Mouse (Mus musculus): ENCODE results near the gene Ncln.

Gene Ncln

DNA sequence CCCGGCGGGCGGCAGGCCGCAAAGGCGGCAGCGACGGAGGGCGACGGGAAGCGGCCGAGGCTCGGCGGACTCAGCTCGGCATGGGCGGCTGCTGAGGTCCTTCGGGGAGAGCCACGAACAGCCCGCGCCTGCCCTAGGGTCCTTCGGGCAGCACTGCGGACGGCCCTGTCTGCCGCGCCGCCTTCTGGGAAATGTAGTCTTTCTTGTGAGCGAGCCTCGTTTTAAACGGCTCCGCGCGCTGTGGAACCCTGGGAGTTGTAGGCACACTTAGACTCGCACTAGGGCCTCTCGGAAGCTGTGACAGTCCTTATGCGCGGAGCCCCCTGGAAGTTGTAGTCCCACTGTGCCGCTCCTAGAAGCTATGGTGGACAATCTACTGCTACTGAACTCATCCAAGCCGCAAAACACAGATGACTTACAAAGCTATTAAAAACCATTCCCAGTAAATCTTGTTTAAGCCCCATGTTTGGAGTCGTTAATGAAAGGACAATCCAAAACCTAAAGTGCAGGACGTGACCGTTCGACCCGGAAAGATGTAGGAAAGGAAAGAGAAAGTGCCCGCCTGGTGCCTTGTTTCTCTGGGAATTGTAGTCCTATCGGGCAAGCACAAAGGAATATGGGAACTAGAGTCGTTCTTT lies at the start of gene Ncln:
Gene Ncln, minus strand, starts transcription at position 129 of the 638 bp plus-strand sequence.
- CTCF ChIA-PET = interaction anchor here (0.7 to 1.5 kb wide), 4 partner anchors 10 to 1231 kb away, joined by 3 to 4 read pairs (median 3); partner anchors contain the start of gene BC025920

DNA sequence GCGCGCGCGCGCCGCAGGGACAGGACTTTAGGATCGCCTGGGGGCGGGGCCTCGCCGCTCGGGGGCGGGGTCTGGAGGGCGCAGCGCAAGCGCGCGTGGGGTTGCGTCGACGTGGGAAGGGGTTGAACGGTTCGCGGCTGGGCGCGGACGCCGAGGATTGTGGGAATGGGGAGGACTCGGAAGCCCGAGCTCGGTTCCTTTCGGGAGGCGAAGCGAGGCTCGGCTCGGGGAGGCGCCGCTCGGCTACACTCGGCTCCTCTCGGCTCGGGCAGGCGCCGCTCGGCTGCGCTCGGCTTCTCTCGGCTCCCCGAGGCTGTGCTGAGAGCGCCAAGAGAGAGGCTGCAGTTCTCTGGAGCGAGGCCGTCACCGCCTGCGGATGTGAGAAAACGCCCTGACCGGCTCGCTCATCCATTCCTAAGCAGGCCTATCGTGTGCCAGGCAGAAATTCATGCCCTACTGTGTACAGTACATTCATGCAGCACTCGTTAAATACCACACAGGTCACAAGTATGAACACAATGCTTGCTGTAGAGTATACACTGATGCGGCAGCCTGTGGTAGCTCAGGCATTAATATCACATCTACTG lies 49.1 kb upstream of the Ncln start, which contains the start of gene Gna11:
Gene Gna11, minus strand, starts transcription at position 30 of the 587 bp plus-strand sequence.
- CTCF ChIA-PET = no interaction called here

DNA sequence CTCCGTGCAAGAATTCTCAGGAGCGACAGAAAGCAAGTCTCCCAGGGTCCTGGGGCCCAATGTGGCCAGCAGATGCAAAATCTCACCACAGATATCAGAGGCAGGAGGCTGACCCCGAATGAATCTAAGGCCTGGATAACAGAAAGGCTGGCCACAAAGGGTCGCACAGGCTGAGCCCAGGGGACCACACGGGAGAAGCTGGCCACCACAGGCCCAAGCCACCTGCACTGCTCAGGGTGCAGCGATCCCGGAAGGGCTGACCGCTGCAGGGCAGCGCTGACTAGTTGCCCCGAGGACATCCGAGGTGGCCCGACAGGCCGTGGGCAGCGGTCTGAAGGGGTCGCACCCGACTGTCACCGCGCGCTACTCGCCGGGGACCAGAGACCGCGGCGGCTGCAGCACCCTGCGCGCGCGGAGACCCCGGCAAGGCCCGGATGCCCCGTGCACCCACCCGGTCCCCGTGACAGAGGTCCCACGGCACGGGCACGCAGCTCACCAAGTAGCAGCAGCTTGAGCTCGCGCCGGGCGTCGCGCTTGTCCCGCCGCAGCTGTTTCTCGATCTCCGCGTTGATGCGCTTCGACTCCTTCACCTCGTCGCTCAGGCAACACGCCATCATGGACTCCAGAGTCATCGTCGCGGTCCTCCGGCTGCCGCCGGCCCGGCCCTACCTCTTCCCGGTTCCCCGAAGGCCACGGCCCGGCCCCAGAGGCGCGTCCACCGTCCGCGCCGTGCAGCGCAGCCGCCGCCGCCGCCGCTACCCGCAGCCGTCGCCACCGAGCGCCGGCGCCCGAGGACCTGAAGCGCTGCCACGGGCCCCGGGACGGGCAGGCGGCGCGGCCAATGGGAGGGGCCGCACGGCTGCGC lies 48.3 kb upstream of the Ncln start:
- CTCF ChIA-PET = no interaction called here

DNA sequence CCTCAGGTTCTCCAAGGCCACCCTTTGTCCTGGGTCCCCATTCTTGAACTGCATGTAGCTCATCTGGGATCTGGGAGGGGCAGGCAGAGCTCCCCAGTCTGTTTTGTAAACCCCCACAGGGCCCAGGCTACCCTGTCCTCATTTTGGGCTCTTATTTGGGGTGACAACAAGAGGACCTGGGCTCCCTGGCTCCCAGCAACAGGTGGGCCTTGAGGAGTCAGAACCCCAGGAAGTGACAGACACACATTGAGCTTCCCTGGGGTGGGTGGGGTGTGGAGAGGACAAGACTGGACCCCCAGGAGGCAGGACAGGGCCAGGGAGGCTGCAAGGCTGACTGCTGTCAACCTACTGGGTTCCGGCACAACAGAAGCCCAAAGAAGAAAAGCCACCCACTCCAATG lies 47.4 kb upstream of the Ncln start:
- CTCF ChIA-PET = interaction anchor here (0.5 kb wide), 1 partner anchor 15 kb away, joined by 6 read pairs; no protein-coding TSS in a partner anchor

DNA sequence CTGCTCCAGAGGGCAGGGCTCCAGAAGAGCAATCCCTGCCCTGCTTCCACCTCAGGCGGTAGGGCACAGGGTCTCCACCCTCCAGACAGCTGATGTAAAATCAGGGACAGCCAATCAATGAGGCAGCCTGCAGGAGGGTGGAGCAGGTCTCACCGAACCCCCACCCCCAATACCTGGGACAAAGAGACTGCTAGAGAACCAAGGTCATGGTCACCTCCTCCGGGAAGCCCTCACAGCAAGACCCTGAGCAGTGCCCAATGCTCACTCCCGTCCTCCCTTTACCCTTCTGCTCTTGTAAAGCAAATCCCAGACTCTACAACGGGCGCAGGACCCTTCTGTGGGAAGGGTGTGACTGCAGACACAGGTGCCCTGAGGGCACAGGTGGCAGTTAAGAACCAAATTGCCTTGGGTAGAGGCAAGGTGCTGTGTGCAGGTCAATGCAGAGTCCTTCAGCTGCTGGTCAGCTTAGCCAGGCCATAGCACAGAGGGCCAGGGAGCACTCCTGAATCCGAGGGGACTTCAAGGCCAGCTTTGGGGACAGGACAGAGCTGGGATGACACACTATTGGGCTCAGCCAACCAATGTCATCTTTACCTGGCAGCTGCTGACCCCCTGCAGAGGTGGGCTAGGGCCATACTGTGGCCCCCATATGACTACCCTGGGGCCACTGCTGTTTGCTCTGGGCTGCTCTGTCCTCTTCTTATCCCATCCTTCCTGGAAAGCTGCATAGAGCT lies 46.7 kb upstream of the Ncln start:
- CTCF ChIA-PET = interaction anchor here (0.5 kb wide), 1 partner anchor 15 kb away, joined by 6 read pairs; no protein-coding TSS in a partner anchor

DNA sequence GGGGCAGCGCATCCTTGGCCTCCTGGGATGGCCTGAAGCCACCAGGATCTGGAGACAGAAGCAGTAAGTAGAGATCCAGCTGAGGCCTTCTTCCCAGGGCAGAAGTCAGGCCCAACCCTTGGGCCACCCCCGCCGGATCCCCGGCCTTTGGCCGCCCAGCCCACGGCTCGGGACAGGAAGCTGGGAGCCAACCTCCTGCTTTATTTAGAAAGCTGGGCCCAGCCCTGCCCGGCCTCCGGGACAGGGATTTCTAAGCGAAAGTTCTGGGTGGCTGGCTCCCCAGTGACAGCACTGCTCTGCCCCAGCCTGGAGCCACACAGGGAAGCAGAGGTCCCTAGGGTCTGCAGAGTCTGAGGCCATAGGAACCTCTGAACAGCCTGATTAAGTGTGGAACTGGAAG lies 45.6 kb upstream of the Ncln start:
- CTCF ChIA-PET = interaction anchor here (0.7 kb wide), 1 partner anchor 151 kb away, joined by 3 read pairs; no protein-coding TSS in a partner anchor

DNA sequence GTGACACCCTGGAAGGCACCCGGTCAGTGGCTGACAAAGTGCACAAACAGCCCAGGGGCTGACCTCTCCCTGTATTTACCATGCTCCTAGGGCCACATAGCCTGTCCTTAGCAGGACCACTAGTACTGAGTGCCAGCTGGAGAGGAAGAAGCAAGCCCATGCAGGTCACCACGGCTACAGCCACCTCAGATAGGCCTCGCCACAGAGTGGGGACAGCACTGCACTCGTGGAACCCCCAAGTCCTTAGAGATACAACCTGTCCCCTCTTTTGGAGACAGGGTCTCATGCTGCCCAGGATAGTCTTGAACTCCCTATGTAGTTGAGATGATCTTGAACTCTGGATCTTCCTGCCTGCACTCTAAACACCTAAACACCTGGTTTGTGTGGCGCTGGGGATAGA lies 45.2 kb upstream of the Ncln start:
- CTCF ChIA-PET = no interaction called here

DNA sequence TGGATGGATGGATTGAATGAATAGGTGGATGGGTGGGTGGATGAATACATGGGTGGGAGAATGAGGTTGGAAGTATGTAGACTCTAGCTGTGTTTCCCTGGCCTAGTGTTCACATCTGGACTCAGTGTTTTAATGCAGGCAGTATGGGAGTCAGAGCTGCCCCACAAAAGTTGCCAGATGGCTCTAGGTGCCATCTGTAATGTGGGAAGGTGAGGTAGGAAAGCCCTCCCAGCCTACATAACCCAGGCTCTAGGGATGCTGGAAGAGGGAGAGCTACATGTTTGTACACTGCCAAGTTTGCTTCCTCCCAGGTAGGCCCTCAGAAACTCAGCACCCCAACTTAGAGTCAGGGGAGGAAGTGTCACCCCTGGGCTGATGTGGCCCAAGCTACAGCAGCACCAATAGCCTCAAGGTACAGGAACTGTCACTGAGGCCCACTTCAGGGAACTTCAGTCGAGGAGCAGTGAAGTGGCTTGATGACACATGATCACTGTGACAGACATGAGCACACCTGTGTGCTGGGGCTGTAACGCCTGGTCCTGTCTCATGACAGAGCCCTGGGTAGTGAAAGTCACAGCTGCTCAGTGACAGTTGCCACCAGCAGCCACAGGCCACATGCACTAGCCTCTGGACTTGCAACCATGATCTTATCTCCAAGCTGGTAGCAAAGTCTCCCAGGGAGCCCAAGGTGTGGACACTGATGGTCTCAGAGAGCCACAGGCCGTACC lies 42.3 kb upstream of the Ncln start:
- CTCF ChIA-PET = no interaction called here

DNA sequence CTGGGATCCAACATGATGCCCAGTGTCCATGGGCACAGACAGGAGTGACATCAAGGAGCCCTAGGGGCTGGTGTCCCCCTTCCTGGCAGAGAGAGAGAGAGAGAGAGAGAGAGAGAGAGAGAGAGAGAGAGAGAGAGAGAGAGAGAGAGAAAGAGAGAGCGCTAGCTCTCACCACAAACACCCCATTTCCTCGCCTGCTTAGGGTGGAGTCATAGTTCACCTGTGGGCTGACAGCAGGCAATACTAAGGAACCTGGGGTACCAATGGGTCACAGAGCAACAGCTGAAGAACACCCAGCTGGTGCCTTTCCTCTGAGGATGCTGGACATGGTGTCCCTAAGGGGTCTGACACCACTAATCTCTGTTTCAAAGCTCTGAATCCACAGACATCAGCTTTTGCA lies 41.2 kb upstream of the Ncln start:
- CTCF ChIA-PET = no interaction called here

DNA sequence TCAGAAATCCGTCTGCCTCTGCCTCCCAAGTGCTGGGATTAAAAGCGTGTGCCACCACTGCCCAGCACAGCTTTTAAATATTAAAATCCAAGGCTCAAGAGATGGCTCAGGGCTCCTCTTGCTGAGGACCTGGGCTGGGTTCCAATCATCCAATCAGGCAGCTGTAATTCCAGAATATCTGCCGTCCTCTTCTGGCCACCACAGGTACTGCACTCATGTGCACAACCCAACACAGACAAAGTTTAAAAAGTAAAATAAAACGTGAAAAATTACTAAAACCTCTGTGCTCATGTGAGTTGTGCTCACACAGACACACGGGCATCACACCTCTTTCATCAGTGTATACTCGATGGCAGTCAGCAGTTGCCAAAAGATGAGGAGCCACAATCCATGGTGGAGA lies 40.5 kb upstream of the Ncln start:
- CTCF ChIA-PET = no interaction called here

DNA sequence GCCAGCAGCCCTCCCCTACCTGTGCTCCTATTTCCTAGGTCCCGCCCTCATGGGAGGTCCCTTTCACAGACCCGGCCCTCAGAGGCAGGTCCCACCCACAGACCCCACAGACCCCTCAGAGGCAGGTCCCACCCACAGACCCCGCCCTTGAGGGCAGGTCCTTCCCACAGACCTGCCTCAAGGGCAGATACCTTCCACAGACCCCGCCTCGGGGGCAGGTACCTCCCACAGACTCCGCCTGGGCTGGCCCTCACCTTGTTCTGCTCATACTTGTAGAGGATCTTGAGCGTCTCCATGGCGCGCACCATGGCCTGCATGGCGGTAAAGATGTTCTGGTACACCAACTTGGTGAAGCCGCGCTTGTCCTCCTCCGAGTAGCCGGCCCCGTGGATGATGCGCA lies 38.6 kb upstream of the Ncln start:
- CTCF ChIA-PET = no interaction called here

DNA sequence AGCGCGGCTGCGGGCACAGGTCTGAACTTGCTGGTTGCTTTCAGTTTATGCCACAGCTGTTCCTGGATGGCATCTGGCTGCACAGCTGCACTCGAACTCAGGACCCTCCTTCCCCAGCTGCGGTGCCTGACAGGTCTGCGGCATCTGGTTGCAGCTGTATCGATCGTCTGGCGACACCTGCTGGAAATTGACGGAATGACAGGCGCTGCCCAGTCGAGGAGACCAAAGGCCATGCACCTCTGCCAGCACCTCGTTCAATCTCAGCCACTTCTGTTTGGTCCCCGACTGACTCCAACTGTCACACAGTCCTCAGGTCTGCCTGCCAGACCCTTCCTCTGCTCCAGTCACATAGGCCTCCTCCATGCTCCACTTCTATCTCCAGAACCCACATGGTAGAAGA lies 30.6 kb upstream of the Ncln start:
- CTCF ChIA-PET = interaction anchor here (1.9 kb wide), 1 partner anchor 25 kb away, joined by 5 read pairs; no protein-coding TSS in a partner anchor

DNA sequence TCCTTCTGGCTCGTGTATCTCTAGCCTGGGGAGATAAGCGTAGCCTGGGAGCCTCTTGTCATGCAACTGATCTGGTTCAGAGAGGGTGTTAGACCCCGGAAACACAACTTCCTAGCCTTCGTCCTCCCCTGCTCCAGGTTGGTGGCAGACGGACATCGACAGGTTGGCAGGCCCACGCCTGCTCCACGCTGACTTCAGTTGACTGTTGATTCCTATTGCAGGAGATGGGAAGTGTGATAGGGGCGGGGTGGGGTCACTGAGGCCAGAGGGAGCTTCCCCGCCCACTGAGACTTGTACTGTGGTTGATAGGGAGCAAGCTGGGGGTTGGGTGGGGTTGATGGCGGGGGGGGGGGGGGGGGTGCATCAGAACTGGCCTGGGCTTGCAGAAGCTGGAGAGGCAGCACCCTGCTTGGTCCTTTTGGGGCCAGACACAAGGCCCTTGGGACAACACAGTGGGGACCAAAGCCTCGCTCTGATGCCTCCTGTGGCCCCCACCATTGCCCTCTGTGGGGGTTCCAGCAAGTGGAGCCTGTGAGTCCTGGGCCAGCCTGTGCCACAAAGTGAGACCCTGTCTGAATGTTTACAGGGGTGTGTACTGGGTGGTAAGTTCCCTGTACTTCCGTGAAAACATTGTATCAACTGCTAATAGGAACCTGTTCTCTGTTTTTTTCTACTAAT lies 29.0 kb upstream of the Ncln start:
- CTCF ChIA-PET = interaction anchor here (0.7 to 1.9 kb wide), 3 partner anchors 23 to 74 kb away, joined by 3 to 5 read pairs (median 3); no protein-coding TSS in a partner anchor

DNA sequence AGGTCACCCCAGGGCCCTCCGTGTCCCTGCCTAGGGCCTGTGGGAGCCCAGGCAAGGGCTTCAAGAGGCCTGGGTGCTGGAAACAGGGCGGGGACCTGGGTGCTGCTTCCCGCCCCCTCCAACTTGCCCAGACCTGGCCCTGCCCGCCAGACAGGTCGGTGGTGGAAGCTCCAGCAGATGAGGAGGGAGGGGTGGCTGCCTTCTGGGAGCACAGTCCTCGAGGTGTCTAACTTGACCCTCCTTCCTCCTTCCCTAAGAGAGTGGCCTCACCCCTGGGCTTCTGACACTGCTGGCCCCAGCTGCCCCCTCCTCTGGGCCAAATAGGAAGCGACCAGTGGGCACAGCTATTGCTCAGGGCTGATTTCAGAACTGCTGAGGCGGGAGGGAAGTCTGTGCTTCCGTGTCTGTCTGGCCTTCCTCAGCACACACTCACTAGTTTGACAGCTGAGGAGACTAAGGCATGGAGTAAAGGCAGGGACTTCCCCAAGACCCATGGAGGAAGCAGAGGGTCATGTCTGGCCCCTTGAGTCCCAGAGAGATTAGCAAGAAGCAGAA lies 27.9 kb upstream of the Ncln start, which contains the start of gene Gna15:
Gene Gna15, minus strand, starts transcription at position 175 of the 555 bp plus-strand sequence.
- CTCF ChIA-PET = interaction anchor here (0.7 to 0.8 kb wide), 3 partner anchors 27 to 497 kb away, joined by 3 read pairs; no protein-coding TSS in a partner anchor

DNA sequence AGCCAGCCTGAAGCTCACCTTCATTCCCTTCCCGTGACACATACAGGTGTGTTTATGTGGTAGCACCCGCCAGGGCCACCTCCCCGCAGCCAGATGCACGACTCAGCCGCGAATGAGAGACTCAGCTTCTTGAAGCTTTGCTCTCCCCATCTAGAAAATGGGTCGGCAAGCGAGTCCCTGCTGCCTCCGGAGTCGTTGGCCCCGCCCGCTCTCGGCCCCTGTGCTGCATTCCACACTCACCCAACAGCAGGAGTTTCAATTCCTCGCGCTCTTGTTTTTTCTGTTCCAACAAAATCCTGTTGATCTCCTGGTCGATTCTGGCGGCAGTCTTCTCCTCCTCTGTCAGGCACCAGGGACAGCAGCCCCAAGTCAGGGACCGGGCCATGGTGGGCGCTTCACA lies 27.4 kb upstream of the Ncln start:
- CTCF ChIA-PET = interaction anchor here (0.8 kb wide), 2 partner anchors 29 to 498 kb away, joined by 3 read pairs; no protein-coding TSS in a partner anchor

DNA sequence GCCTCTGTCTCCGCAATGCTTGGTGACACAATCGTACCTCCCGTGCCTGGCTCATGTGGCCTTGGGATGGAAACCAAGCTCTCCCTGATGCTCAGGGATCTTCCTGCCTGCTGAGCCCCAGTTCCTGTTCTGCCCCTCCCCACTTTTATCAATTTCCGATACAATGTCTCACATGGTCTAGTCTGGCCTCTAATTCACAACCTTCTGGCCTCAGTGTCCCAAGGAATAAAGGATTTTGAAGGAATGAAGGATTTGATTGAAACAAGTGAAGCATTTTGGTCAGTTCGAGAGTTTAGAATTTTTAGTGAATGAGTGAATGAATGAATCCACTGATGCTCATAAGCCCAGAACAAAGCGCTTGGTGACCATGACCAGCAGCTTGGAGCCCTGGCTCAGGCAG lies 26.9 kb upstream of the Ncln start:
- CTCF ChIA-PET = no interaction called here

DNA sequence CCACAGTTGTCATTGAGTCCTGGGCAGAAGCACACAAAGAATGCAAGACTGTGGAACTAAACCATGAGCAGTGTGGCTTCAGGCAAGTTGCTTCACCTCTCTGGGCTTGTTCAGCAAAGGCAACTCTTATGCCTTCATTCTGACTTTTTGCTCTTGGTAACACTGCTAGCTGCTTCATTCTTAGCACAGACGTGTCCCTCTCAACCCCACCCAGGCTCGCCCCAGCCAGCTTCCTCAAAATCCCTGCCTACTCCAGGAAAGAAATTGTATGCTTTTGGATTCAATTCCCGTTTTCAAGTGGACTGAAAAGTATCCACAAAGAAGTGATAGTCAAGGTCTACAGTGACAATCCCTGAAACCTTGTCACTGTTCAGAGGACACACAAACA lies 23.8 kb upstream of the Ncln start:
- CTCF ChIA-PET = interaction anchor here (1.0 kb wide), 1 partner anchor 18 kb away, joined by 4 read pairs; no protein-coding TSS in a partner anchor

DNA sequence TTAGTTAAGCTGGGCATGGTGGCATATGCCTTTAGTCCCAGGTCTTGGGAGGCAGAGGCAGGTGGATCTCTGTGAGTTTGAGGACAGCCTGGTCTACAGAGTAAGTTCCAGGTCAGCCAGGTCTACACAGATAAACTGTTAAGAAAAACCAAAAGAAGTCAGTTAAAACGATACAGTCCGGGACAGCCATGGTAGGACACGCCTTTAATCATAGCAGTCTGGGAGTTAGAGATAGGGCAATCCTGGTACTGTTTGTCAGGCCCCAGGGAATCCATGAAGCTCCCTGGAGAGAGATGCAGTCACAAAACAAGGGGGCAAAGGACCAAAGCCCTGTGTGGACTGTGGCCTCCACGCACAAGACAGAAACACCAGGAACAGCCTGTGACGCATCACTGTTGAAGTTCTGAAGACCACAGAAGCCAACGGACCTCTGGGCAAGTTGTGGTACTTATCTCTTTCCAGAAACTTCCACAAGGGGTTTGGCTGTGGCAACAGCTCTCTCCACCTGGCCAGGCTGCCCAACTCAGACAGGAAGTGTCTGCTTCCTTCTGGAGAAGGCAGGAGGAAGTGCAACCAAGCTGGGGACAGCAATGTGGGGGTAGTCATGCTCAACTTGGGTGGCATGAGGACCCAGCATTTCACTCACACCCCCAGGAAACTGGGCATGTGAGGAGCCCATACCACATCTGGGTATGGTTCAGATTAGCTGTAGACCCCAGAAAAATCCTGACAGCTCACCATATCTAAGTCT lies 23.2 kb upstream of the Ncln start:
- CTCF ChIA-PET = interaction anchor here (1.0 to 1.2 kb wide), 2 partner anchors 17 to 34 kb away, joined by 4 read pairs; no protein-coding TSS in a partner anchor

DNA sequence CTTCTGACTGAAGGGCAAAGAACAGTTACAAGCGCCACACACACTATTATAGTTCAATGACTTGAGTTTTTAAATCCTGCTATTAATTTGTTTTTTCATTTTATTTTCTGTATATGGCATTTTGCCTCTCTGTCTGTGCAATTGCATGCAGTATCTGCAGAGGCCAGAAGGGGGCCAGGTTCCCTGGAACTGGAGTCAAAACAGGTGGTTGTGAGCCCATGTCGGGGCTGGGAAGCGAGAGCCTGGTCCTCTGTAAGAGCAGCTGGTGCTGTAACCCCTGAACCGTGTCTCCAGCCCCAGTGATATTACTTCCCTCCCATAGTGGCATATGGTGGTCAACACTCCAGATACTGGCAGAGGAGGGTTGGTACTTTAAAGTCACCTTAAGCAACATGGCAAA lies 22.4 kb upstream of the Ncln start:
- CTCF ChIA-PET = interaction anchor here (1.2 kb wide), 1 partner anchor 34 kb away, joined by 4 read pairs; no protein-coding TSS in a partner anchor
